Mouse (Mus musculus): ENCODE results near the gene Gm29427. TPM values are rescaled to one million over a fixed set of nuclear protein-coding genes. Genes with fewer than 3 reads are reported as not detected.

Gm29427 gene
- total RNA-seq (2021) = not detected
- long read RNA-seq, experiment 1, partial matches to known transcripts = 0 of 1 reads
- long read RNA-seq, experiment 1, other reads (novel, unspliced or antisense) = 1 of 1 reads
- long read RNA-seq, experiment 2 = 0 reads

DNA sequence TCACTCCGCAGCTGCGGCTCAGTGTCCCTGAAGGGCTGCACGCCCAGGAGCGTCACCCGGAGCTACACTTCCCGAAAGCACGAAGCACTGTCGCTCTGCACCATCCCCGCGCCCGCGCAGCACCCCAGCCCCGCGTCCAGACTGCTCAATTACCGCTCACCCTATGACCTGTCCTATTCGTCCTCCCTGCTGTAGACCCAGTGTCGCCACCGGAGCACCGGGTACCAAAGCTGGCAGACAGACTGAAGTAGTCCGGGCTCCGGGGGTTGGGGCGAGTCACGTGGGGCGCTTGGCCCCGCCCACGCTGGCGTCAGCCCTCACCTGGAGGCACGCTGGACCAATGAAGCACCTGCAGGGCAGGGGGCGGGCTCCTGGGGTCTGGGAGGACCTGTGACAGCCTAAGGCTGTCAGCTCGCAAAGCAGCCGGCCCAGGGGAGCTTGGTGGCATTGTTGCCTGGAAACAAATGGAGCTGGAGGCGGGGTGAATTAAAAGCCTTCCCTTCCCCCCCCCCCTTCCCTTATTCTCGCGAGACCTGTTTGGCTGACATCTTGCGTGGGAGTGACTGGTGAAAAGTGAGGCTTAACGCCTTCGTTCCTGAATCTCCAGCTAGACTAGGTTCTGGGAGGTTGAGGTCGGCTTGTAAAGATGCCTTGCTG is at the start of gene Gm29427:
TSS of gene Gm29427 (minus strand) at position 239 of the 657 bp plus-strand sequence.
- DNase-seq (ENCODE audit: low spot score in 2 of 2) = peak; percentile 59 to 82

GRCm38 (mm10) chr1:130764027-130764461 is 48.4 kb upstream of the Gm29427 start:
- DNase-seq (ENCODE audit: low spot score in 2 of 2) = no peak

- no peak for DNase-seq (ENCODE audit: low spot score in 2 of 2)
Measured at GRCm38 (mm10) chr1:130762045-130762760, 46.6 kb upstream of the Gm29427 start.

- DNase-seq (ENCODE audit: low spot score in 2 of 2) = no peak
Measured at GRCm38 (mm10) chr1:130761597-130761996, 46.0 kb upstream of the Gm29427 start.

GRCm38 (mm10) chr1:130759689-130760088 is 44.1 kb upstream of the Gm29427 start:
- no peak for DNase-seq (ENCODE audit: low spot score in 2 of 2)

DNA sequence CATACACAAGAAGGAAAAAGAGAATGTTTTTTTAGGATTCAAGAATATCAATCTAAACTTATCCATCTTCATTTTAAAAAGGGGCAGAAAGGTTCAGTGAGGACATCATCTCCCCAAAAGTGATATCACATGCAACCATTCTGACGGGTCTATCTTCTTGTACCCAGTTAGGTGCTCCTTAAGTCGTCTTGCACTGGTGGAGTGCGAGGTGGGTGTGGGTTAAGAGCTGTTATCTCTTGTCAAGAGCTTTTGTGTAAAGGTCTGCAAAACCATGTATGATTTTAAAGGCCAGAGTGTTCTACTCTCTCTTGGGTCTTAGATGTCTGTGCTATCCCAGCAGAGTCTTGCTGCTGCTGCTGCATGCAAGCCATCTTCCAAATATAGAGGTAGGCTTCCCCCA is 31.2 kb upstream of the Gm29427 start:
- DNase-seq (ENCODE audit: low spot score in 2 of 2) = no peak

- no peak for DNase-seq (ENCODE audit: low spot score in 2 of 2)
Measured at GRCm38 (mm10) chr1:130745591-130745990, 30.0 kb upstream of the Gm29427 start.

GRCm38 (mm10) chr1:130744961-130745360 is 29.4 kb upstream of the Gm29427 start:
- DNase-seq (ENCODE audit: low spot score in 2 of 2) = no peak

DNA sequence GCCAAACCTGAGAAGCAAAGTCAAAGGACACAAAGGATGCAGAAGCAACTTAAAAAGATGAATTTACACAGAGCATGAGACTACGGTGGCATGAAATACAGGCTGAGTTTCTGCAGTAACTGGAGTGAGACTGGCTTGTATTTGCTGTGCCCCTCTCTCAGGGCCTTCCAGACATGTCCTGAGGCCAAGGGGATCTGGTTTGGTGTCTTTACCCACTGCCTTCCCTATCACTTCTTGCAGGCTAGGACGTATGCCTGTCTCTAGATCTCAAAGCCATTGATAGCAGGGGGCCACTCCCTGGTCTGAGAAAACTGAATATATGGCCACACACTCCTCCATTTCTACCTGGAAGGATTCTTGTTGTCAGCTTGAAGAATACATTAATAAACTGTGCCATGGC is 28.6 kb upstream of the Gm29427 start:
- DNase-seq (ENCODE audit: low spot score in 2 of 2) = no peak

- no peak for DNase-seq (ENCODE audit: low spot score in 2 of 2)
Measured at GRCm38 (mm10) chr1:130743775-130744174, 28.2 kb upstream of the Gm29427 start.

DNA sequence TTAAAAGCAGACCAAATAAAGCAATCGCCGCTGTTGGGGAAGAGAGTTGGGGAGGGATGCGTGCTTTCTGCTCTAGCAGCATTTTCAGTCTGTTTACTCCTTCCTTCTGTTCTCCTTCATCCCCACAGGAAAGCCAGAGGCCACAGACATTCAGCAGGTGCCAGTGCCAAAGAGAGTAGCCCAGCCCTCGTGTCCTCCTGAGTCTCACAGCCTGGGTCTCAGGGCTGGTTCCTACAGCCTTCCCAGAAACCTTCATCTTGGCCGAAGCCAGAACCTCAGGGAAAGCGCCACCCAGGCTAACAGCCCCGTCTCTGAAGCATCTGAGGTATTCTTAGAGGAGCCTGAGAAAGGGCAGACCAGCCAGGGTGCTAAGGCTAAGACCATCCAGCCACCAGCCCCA is 26.6 kb upstream of the Gm29427 start:
- DNase-seq (ENCODE audit: low spot score in 2 of 2) = no peak

- no peak for DNase-seq (ENCODE audit: low spot score in 2 of 2)
Measured at GRCm38 (mm10) chr1:130740781-130741720, 25.5 kb upstream of the Gm29427 start.

DNA sequence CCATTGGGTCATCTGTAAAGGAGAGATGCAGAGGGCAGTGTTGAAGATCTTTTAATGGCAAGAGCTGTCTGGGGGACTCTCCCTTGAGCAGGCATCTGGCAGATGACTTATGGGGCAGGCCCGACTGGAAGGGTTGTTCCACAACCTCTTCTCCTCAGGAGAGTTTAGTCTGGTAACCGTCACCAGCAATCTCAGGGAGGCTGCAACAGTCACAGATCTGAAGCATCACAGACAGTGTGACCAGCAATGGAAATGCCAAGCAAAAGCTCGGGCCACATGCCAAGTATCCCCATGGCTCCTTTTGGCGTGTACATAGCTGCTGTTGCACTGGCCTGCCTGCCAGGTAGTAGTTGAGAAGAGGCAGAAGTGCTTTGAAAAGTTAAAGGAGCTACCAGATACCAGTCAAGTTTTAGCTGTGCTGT is 24.6 kb upstream of the Gm29427 start:
- DNase-seq (ENCODE audit: low spot score in 2 of 2) = no peak

GRCm38 (mm10) chr1:130739636-130740035 is 24.0 kb upstream of the Gm29427 start:
- DNase-seq (ENCODE audit: low spot score in 2 of 2) = no peak

GRCm38 (mm10) chr1:130738551-130739106 is 23.0 kb upstream of the Gm29427 start:
- DNase-seq (ENCODE audit: low spot score in 2 of 2) = no peak

DNA sequence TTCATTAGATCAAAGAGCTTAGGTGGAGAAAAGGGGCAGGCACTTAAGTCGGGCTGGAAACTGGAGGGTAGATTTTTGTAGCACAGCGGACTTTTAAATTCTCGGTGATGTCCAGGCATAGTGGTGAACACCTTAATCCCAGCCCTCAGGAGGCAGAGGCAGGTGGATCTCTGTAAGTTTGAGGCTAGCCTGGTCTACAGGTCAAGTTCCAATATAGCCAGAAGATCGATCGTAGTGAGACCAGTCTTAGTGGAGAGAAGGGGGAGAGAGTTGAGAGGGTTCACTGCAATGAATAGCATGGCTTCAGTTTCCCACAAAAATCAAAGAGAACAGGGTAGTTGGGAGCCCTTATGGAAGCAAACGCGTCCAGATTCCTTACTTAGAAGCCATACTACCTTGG is 22.3 kb upstream of the Gm29427 start:
- DNase-seq (ENCODE audit: low spot score in 2 of 2) = no peak

DNA sequence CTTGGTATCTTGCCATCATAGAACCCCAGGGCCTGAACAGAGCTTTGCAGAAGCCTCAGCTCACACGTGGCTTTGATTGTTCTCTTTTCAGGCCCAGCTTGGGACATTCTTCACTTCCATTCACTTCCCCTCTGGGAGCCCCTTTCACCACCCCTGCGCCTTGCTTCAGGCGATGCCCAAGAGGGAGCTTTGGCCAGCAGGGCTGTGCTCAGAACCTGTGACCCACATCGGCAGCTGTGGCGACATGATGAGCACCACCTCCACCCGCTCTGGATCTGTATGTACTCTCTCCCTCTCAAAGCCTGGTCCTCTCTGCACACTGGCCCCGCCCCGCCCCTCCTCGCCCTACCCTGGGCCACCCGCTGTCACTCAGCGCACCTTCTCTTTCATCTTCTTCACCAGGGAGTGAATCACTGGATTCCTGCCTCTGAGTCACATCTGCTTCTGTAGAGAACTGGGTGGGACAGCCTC is 21.8 kb upstream of the Gm29427 start:
- no peak for DNase-seq (ENCODE audit: low spot score in 2 of 2)

DNA sequence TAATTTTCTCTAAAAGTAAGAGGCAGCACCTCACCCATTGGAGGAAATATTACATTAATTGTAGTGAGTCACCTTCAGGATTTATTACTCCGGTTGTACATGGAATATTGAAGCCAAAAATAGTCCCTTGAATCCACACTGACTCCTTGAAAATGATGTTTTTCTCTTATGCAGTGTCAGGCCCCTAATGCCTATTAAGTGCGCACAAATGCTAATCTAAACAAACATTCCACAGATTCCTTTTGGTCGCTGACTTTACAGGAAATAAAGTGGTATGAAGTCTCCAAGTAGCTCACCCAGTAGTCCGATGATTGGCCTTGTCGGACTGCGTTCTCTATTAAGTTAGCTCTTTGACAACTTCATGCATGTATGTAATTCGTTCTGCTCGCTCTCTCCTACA is 19.3 kb upstream of the Gm29427 start:
- DNase-seq (ENCODE audit: low spot score in 2 of 2) = no peak

DNA sequence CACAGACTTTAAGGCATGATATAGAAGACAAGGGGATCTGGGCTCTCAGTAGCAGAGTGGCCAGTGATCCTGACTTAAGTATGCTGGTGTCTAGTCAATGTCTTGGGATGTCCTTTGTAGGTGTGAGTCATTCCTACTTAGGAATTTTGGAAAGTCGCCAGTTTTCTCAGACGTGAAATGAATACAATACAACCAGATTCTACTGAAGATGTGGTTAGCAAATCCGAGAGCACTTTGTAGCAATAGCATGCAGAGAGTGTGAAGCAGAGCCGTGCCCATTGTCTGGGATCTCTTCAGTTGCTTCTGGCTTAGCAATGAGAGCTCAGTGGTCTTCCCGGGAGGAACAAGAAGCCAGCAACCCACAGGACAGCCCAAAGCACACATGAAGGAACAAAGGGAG is 18.9 kb upstream of the Gm29427 start:
- DNase-seq (ENCODE audit: low spot score in 2 of 2) = no peak

- no peak for DNase-seq (ENCODE audit: low spot score in 2 of 2)
Measured at GRCm38 (mm10) chr1:130733671-130734070, 18.1 kb upstream of the Gm29427 start.

Data from gastrocnemius, postnatal 4 days (tissue).